Mouse (Mus musculus): ENCODE data around the gene Zfand4. TPM values are rescaled to one million over a fixed set of nuclear protein-coding genes. Genes with fewer than 3 reads are reported as not detected.
"Not testable (repeated sequence)": the region's sequence is repeated elsewhere in the genome, so short reads cannot be mapped to it uniquely, and the experiment has no call there.

Zfand4 gene
- 10 to 100 TPM in 1 of 2 experiments, 1 to 10 TPM in 1; 7.3 to 12.3 TPM for total RNA-seq (2021)
- long read RNA-seq, experiment 1, transcript Zfand4-209 (9 exons, 3,087 nt) = major isoform, 5 of 20 reads
- long read RNA-seq, experiment 1, partial matches to known transcripts = 2 of 20 reads
- long read RNA-seq, experiment 1, other reads (novel, unspliced or antisense) = 12 of 20 reads
- long read RNA-seq, experiment 2, partial matches to known transcripts = 1 of 5 reads
- long read RNA-seq, experiment 2, other reads (novel, unspliced or antisense) = 4 of 5 reads

GRCm38 (mm10) chr6:116264018-116264651 is at the start of gene Zfand4:
Zfand4 (plus strand) TSS chr6:116264222.
- H3K4me3 ChIP-seq = peak within 1 kb of the TSS; percentile 71
- peak; percentile 90 to 91 for DNase-seq (ENCODE audit: extremely low spot score in 1 of 2, low spot score in 2 of 2)
- intact Hi-C loops (cut with DNase I) = loop anchor here (5.0 kb wide), 2 partner anchors 73 to 158 kb away; partner anchors contain the start of gene March8
- no peak for TF ChIP-seq CTCF (IDR thresholded peaks at IDR 0.05)
- peak within 1 kb of the TSS; percentile 64; the same call in 1 of the 2 replicates for H3K27ac ChIP-seq

- intact Hi-C loops (cut with DNase I) = no loop called here
- H3K4me3 ChIP-seq = no peak overlapping the region
- DNase-seq (ENCODE audit: extremely low spot score in 1 of 2, low spot score in 2 of 2) = no peak
- no peak overlapping the region for H3K27ac ChIP-seq
- TF ChIP-seq CTCF (IDR thresholded peaks at IDR 0.05) = no peak
These were observed 36.3 kb upstream of the Zfand4 start for GRCm38 (mm10) chr6:116227767-116228166.

- peak; percentile 76 to 80 for DNase-seq (ENCODE audit: extremely low spot score in 1 of 2, low spot score in 2 of 2)
- Histone ChIP-seq H3K27ac (no peak overlapping the region), H3K4me3 (no peak overlapping the region)
- TF ChIP-seq CTCF (IDR thresholded peaks at IDR 0.05) = peak; percentile 93
- intact Hi-C loops (cut with DNase I) = no loop called here
These were observed 35.1 kb upstream of the Zfand4 start for GRCm38 (mm10) chr6:116228785-116229525.

GRCm38 (mm10) chr6:116234821-116235220 is 29.2 kb upstream of the Zfand4 start:
- intact Hi-C loops (cut with DNase I); DNase-seq (ENCODE audit: extremely low spot score in 1 of 2, low spot score in 2 of 2); H3K27ac ChIP-seq; H3K4me3 ChIP-seq: not testable (repeated sequence)

- TF ChIP-seq CTCF (IDR thresholded peaks at IDR 0.05) = no peak
These were observed 28.7 kb upstream of the Zfand4 start for GRCm38 (mm10) chr6:116235336-116235735.

GRCm38 (mm10) chr6:116238083-116238482 is 25.9 kb upstream of the Zfand4 start:
- Histone ChIP-seq H3K27ac (no peak overlapping the region), H3K4me3 (no peak overlapping the region)
- no peak for DNase-seq (ENCODE audit: extremely low spot score in 1 of 2, low spot score in 2 of 2)
- intact Hi-C loops (cut with DNase I) = no loop called here
- TF ChIP-seq CTCF (IDR thresholded peaks at IDR 0.05) = no peak

More at GRCm38 (mm10) chr6:116235336-116235735, 28.7 kb upstream of the Zfand4 start:
- DNase-seq (ENCODE audit: extremely low spot score in 1 of 2, low spot score in 2 of 2) = no peak
- no peak overlapping the region for H3K27ac ChIP-seq
- intact Hi-C loops (cut with DNase I) = no loop called here
- no peak overlapping the region for H3K4me3 ChIP-seq

- Histone ChIP-seq H3K27ac (no peak overlapping the region), H3K4me3 (no peak overlapping the region)
- no peak for TF ChIP-seq CTCF (IDR thresholded peaks at IDR 0.05)
- DNase-seq (ENCODE audit: extremely low spot score in 1 of 2, low spot score in 2 of 2) = no peak
- intact Hi-C loops (cut with DNase I) = no loop called here
These were observed 23.7 kb upstream of the Zfand4 start for GRCm38 (mm10) chr6:116240371-116240770.

GRCm38 (mm10) chr6:116259649-116260048 is 4.4 kb upstream of the Zfand4 start:
- Histone ChIP-seq H3K4me3 (no peak overlapping the region), H3K27ac (no peak overlapping the region)
- intact Hi-C loops (cut with DNase I) = loop anchor here (5.0 kb wide), 2 partner anchors 78 to 163 kb away; partner anchors contain the start of gene March8
- DNase-seq (ENCODE audit: extremely low spot score in 1 of 2, low spot score in 2 of 2) = no peak
- no peak for TF ChIP-seq CTCF (IDR thresholded peaks at IDR 0.05)

- Histone ChIP-seq H3K4me3 (no peak overlapping the region), H3K27ac (no peak overlapping the region)
- DNase-seq (ENCODE audit: extremely low spot score in 1 of 2, low spot score in 2 of 2) = no peak
- intact Hi-C loops (cut with DNase I) = loop anchor here (5.0 kb wide), 2 partner anchors 77 to 162 kb away; partner anchors contain the start of gene March8
- TF ChIP-seq CTCF (IDR thresholded peaks at IDR 0.05) = no peak
These were observed 3.5 kb upstream of the Zfand4 start for GRCm38 (mm10) chr6:116260481-116260880.

- DNase-seq (ENCODE audit: extremely low spot score in 1 of 2, low spot score in 2 of 2) = no peak
- Histone ChIP-seq H3K27ac (no peak overlapping the region), H3K4me3 (no peak overlapping the region)
- intact Hi-C loops (cut with DNase I) = loop anchor here (5.0 kb wide), 2 partner anchors 74 to 159 kb away; partner anchors contain the start of gene March8
- no peak for TF ChIP-seq CTCF (IDR thresholded peaks at IDR 0.05)
These were observed 1.2 kb upstream of the Zfand4 start for GRCm38 (mm10) chr6:116262824-116263223.

GRCm38 (mm10) chr6:116264836-116265235 is 814 bp downstream of the Zfand4 start:
- intact Hi-C loops (cut with DNase I) = loop anchor here (5.0 kb wide), 2 partner anchors 72 to 157 kb away; partner anchors contain the start of gene March8
- DNase-seq (ENCODE audit: extremely low spot score in 1 of 2, low spot score in 2 of 2) = no peak
- H3K27ac ChIP-seq = no peak overlapping the region
- no peak for TF ChIP-seq CTCF (IDR thresholded peaks at IDR 0.05)
- H3K4me3 ChIP-seq = peak overlapping the region; percentile 71

GRCm38 (mm10) chr6:116265603-116266002 is 1.6 kb downstream of the Zfand4 start:
- Histone ChIP-seq H3K4me3 (no peak overlapping the region), H3K27ac (no peak overlapping the region)
- no peak for DNase-seq (ENCODE audit: extremely low spot score in 1 of 2, low spot score in 2 of 2)
- TF ChIP-seq CTCF (IDR thresholded peaks at IDR 0.05) = no peak
- intact Hi-C loops (cut with DNase I) = no loop called here
